Mouse (Mus musculus) left cerebral cortex, adult 2 months (tissue): ENCODE measurements around the gene Ttc25. TPM values are rescaled to one million over a fixed set of nuclear protein-coding genes. Genes with fewer than 3 reads are reported as not detected.

Experiments used
- DNase-seq, 2 experiments: peaks; one replicate each; pipeline ENCODE4 v3.0.0; 2021 to 2022; ENCODE audit warnings: low spot score in 2 of 2, mixed read lengths in 1 of 2; ENCODE audit errors: extremely low spot score in 1 of 2
- H3K27ac ChIP-seq: fragments of 200-600 bp; 2 replicates; pipeline ENCODE4 v1.8.1; 2022
- H3K4me3 ChIP-seq: fragments of 200-600 bp; 2 replicates; pipeline ENCODE4 v1.8.1; 2022
- CTCF ChIP-seq: fragments of 200-600 bp; IDR thresholded peaks from 2 replicates; pipeline ENCODE4 v1.8.1; 2022; ENCODE audit warnings: antibody characterized with exemption, mild to moderate bottlenecking, moderate library complexity
- intact Hi-C: fragments of 180-260 bp; cut with DNase I; formaldehyde crosslinking; loops from one replicate; pipeline ENCODE4 v1.15.1; 2025
- total RNA-seq, 2 experiments: library from RNA; stranded (reverse); gene quantifications; 2 replicates each; pipeline ENCODE4 v1.2.3; 2021

Gene Ttc25
- total RNA-seq, 2 experiments from 2014 or later: 1.0 to 1.4 TPM

DNA sequence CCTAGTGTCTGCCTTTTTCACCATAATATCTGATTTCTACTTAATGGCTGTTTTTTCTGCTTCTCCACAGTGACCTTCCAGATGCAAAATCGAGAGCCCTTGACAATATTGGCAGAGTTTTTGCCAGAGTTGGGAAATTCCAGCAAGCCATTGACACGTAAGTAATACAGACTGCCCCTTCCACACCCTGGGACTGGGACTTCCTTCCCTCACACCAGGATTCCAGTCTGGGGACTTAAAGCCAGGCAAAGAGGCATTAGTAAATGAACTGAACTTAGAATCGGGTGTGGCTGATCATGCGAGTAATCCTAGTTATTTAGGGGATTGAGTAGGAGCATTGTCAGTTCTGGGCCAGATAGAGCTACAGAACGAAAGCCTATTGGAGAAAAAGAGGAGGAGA is 16.3 kb downstream of the Ttc25 start:
- DNase-seq: no peak
- Histone ChIP-seq H3K4me3 (no peak overlapping the region), H3K27ac (no peak overlapping the region)
- intact Hi-C loops: loop anchor here (5.0 kb wide), 1 partner anchor 191 kb away; no protein-coding TSS in a partner anchor
- no peak for TF ChIP-seq CTCF

DNA sequence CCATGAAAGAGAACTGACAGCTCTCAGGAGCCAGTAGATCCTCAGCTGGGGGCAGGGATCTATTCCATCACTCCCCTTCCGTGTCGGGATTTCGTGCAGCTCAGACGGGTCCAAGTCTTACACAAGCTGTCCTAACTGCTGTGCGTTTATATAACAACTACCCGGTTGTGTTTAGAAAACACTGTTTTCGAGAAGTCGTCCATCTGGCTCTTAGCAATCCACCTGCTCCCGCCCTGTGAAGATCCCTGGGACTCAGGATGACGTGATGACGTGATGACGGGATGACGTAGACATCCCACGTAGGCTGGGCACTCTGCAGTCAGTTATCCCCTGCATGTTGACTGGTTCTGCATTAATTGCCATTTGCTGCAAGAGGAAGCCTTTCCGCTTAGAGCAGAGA is 18.9 kb downstream of the Ttc25 start:
- no peak for TF ChIP-seq CTCF
- intact Hi-C loops: loop anchor here (5.0 kb wide), 1 partner anchor 188 kb away; no protein-coding TSS in a partner anchor
- Histone ChIP-seq H3K27ac (peak overlapping the region; percentile 62), H3K4me3 (0 out of 2 replicates have a peak overlapping the region, but pooled peaks have one; percentile 7)
- DNase-seq: peak; percentile 60 to 76

DNA sequence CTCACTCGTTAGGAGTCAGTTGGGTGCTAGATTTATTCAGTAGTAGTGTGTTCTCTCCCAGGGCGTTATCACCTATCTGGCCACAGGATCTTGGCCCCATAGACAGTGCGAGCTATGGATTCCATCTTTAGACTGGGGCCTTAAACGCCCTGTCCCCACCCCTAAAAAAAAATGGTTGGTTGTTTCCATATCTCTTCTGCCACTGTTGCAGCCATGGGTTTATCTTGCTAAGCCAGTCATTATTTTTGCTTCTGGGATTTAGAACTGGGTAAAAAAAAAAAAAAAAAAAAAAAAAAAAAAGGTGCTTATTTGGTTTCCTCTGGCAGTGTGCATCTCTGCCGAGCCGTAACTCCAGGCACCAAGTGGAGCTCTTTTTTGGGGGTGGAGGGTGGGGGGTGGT is 19.3 kb downstream of the Ttc25 start:
- intact Hi-C loops: loop anchor here (5.0 kb wide), 1 partner anchor 188 kb away; no protein-coding TSS in a partner anchor
- no peak for TF ChIP-seq CTCF
- no peak for DNase-seq
- H3K27ac ChIP-seq: peak overlapping the region; percentile 62
- H3K4me3 ChIP-seq: 0 out of 2 replicates have a peak overlapping the region, but pooled peaks have one; percentile 7

DNA sequence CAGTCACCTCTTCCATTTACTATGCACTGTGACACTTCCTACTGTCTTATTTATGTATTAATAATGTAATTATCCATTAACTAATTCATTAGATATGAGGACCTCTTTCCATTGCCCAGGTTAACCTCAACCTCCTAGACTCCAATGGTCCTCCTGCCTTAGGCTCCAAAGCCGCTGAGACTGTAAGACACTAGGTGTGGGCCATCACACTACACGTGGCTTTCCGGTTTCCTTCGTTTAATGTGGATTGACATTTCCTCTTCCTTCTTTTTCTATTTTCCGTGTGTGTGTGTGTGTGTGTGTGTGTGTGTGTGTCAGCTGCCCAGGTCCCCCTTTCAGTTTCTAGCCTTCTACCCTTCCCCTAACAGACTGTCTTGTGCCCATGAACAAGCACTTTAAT is 21.8 kb downstream of the Ttc25 start:
- no peak for DNase-seq
- no peak for TF ChIP-seq CTCF
- H3K27ac ChIP-seq: no peak overlapping the region
- no peak overlapping the region for H3K4me3 ChIP-seq
- intact Hi-C loops: no loop called here

DNA sequence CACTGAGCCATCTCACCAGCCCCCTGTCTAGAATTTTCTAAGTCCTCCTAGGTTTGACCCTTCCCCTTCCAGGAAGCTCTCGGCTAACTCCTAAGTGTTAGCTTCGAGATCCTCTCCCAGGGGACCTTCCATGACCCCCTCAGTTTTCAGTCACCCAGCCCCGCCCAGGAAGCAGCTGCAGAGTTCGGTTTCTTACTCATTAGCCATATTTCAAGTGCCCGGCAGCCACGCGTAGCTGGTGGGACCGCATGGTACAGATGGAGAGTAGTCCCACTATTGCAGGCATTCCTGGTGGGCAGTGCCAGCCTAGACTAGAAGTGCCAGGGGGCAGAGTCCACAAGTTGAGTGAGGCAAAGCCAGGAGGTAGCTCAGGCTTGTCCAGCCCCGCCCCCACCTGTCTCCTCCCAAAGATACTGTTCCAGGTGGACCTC is 22.4 kb downstream of the Ttc25 start:
- no peak overlapping the region for H3K4me3 ChIP-seq
- no peak overlapping the region for H3K27ac ChIP-seq
- intact Hi-C loops: no loop called here
- TF ChIP-seq CTCF: no peak
- no peak for DNase-seq

DNA sequence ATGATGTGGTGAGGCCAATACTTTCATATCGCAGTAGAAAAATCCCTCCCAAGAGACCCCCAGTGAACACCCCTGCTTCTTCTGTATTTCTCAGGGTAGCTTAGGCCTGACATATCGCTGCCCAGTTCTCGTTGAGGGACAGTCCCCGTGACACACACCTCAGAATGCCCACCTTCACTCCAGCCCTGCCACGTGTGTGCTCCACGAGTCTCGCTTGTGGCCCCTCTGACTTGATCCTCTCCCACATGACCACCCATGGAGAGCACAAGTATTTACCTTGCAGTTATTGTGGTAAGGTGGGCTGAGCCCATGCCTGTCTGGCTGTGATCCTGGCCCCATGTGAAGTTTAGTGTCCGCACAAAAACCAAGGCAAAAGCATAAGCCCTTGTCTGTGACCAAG is 23.3 kb downstream of the Ttc25 start:
- no peak for DNase-seq
- intact Hi-C loops: no loop called here

DNA sequence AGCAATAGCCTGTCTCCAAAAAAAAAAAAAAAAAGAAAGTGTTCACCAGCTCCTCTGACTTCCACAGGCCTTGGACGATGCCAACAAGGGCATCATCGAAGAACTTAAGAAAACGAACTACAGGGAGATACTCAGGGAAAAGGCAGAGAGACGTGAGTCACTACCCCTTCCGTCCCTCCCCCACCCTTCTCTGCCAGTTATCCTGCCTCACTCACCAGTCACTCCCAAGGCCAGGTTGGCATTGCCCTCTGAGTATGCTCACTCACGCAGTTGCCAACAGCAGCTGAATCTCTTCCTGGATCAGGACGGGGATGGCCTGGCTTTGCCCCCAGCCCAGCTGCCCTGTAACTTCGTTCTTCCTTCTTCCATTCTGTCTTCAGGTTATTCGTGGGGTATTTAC is 24.4 kb downstream of the Ttc25 start:
- intact Hi-C loops: loop anchor here (2.0 kb wide), 6 partner anchors 41 to 389 kb away; partner anchors contain the start of gene Nkiras2
- TF ChIP-seq CTCF: no peak

More for the DNA sequence above, 23.3 kb downstream of the Ttc25 start:
- no peak for TF ChIP-seq CTCF
- no peak overlapping the region for H3K4me3 ChIP-seq
- no peak overlapping the region for H3K27ac ChIP-seq

DNA sequence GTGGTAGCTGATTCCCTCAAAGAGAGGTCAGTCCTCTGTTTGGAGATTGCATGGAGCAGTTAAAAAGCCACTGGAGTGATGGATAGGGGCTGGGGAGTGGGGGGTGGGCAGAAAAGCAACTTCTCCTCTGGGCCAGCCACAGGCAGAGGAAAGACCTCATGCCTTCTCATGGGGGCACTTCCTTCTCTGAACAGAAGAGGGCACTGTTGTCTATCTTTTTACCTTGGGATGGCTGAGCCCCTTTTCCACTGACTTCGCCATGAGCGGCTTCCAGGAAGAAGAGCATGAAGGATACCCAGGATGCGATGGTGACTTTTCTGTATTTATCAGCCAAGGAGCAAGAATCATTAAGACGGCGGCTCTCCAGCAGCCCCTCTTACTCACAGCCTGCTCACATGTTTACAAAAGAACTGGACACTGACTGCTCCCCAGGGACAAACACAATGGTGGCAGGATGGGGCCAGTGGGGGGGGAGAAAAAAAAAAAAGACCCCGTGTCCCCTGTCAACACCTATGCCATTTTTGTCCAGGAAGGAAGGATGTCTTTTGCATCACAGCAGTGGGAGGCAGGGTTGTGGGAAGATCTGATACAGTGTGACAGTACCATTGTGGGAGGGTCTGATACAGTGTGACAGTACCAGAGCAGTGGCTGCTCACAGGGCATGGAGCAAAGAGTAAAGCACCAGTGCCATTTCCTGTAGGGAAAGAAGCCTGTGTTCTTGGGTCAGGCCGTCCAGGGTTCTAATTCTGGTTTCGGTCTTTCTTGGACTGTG is 25.2 kb downstream of the Ttc25 start:
- intact Hi-C loops: loop anchor here (2.0 kb wide), 6 partner anchors 40 to 388 kb away; partner anchors contain the start of gene Nkiras2
- peak; percentile 74 to 78 for DNase-seq
- peak overlapping the region; percentile 67 for H3K27ac ChIP-seq
- TF ChIP-seq CTCF: peak; percentile 92
- peak overlapping the region; percentile 34 for H3K4me3 ChIP-seq

More for the DNA sequence above, 24.4 kb downstream of the Ttc25 start:
- no peak overlapping the region for H3K27ac ChIP-seq
- DNase-seq: no peak
- no peak overlapping the region for H3K4me3 ChIP-seq

DNA sequence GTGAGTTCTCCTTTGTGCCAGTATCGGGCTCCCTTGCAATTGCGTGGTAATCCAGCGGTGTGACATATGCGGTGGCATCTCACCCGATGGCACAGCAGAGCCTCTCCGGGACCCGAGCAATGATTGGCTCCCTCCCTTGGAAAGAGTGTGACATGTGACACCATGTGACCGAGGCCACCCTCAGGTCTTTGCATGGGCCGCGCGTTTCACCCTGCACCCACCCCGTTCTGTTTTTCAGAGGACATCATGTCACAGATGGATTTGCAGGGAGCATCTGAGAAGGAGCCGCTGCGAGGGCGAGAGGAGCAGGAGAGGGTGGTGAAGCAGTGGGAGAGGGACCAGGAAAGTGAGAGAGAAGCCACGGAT is 25.8 kb downstream of the Ttc25 start:
- peak; percentile 42 to 63 for DNase-seq
- Histone ChIP-seq H3K27ac (peak overlapping the region; percentile 67), H3K4me3 (peak overlapping the region; percentile 34)
- TF ChIP-seq CTCF: no peak
- intact Hi-C loops: loop anchor here (2.0 kb wide), 6 partner anchors 40 to 388 kb away; partner anchors contain the start of gene Nkiras2

DNA sequence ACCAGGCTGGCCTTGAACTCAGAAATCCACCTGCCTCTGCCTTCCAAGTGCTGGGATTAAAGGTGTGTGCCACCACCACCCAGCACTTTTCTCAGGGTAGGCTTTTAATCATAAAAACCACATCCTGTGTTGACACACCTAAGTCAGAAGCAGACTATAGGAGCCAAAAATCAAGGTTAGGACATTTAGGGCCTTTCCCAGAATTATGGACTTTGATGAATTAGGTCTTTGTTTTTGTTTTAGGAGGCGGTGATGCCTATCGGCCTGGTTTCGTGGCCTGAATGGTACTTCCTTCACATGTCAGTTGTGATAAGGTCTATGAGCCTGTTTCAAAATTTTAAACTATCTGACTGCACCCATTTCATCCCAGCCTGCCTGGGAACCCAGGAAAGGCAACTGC is 28.8 kb downstream of the Ttc25 start:
- no peak for TF ChIP-seq CTCF
- Histone ChIP-seq H3K4me3 (no peak overlapping the region; the same call in 1 of the 2 replicates), H3K27ac (peak overlapping the region; percentile 85)
- no peak for DNase-seq
- intact Hi-C loops: no loop called here

DNA sequence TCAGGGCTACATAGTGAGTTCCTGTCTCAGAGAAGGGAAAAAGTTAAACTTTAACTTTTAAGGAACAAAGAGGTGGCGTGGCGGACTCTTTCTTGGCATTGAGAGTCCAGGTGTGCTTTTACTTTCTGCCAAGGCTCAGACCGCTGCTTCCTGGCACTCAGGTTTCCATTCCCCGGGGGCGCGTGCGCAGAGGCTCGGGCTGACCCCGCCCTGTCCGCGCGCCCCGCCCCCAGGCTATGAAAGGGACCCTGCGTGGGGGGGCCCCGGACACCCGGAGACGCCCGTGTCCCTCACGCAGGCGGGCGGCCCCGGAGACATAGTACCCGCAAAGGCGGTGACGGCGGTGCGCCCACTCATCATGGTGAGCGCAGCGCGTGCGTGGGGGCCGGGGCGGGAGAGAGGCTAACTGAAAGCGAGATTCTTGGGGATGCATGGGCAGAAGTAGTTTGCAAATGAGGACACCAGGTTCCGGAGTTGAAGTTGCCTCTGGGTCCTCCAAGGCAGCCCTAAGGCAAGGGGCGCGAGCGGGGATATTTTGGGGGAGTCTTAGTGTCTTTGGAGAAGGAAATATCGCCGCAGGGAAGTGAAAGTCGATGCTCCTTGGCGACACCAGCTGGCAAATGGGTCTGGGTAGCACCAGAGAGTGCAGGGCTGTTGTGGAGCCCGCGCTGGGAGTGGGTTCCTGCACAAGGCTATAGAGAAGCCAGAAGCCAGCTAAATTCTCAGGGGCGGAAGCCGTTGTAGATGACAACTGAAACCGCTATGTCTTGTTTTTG is 29.5 kb downstream of the Ttc25 start, which contains the start of gene Cnp:
TSS of gene Cnp (plus strand) at position 197 of the 776 bp plus-strand sequence.
- peak; percentile 6; the same call in 1 of the 2 replicates for TF ChIP-seq CTCF
- peak within 1 kb of the TSS; percentile 85 for H3K27ac ChIP-seq
- DNase-seq: peak; percentile 64 to 67
- intact Hi-C loops: no loop called here
- H3K4me3 ChIP-seq: peak within 1 kb of the TSS; percentile 70

DNA sequence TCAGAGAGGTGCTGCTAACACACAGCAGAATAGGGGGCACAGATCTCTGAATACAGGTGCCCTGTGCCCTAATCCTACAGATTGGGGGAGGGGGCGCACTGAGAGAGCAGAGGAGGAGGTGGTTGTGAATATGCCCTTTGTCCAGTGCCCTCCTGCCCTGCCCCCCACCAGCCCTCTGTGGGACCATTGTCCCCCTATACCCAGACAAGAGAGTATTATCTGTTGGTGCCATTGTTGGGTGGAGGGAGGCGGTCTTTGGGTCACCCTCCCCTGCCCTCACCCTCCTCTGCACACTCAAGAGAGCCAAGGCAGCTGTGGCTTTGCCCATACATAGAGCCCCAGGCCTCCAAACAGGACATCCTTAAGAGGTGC is 30.1 kb downstream of the Ttc25 start:
- peak overlapping the region; percentile 85 for H3K27ac ChIP-seq
- intact Hi-C loops: no loop called here

More for the DNA sequence above, 30.1 kb downstream of the Ttc25 start:
- DNase-seq: peak in 1 of 2 experiments; percentile 58
- TF ChIP-seq CTCF: no peak
- H3K4me3 ChIP-seq: peak overlapping the region; percentile 70
